Mouse (Mus musculus) heart, postnatal 0 days (tissue): ENCODE measurements at regions not wholly inside any gene's neighbourhood (a gene's known extent, or its start where the extent isn't known, plus 50 kb on each side); places are given as distances from the start of the nearest gene placed in this dataset.

ENCODE experiments used
- ATAC-seq: fragments of 200-750 bp; cut with Nextera tagmentation; 2 replicates; pipeline ENCODE4 v1.8.0; 2017; ENCODE audit warnings: low read depth, moderate number of reproducible peaks, moderate library complexity; ENCODE audit not compliant: insufficient read depth
- DNase-seq: peaks from one replicate; pipeline ENCODE4 v3.0.0-alpha.2; 2016; ENCODE audit warnings: low spot score
- H3K27ac ChIP-seq: fragments of 300-500 bp; sonication (generic); 2 replicates; pipeline ENCODE4 v1.5.1; 2014; ENCODE audit warnings: low read depth, mild to moderate bottlenecking
- H3K27me3 ChIP-seq: fragments of 300-500 bp; sonication (generic); 2 replicates; pipeline ENCODE4 v1.6.1; 2014; ENCODE audit warnings: low read length, mixed read lengths; ENCODE audit not compliant: control insufficient read depth, insufficient read depth
- H3K36me3 ChIP-seq: fragments of 300-500 bp; sonication (generic); replicated peaks from 2 replicates; pipeline ENCODE4 v1.6.1; 2014; ENCODE audit warnings: low read length, mixed read lengths; ENCODE audit not compliant: control insufficient read depth, insufficient read depth
- H3K4me1 ChIP-seq: fragments of 300-500 bp; sonication (generic); 2 replicates; pipeline ENCODE4 v1.6.1; 2014; ENCODE audit warnings: antibody characterized with exemption; ENCODE audit not compliant: control insufficient read depth, insufficient read depth
- H3K4me2 ChIP-seq: fragments of 300-500 bp; sonication (generic); 2 replicates; pipeline ENCODE4 v1.6.1; 2014; ENCODE audit warnings: low read depth, mild to moderate bottlenecking, low read length, moderate library complexity
- H3K4me3 ChIP-seq: fragments of 300-500 bp; sonication (generic); 2 replicates; pipeline ENCODE4 v1.5.1; 2014; ENCODE audit warnings: low read depth, low read length
- H3K9ac ChIP-seq: fragments of 300-500 bp; sonication (generic); replicated peaks from 2 replicates; pipeline ENCODE4 v1.6.1; 2014; ENCODE audit warnings: low read depth, low read length, mixed read lengths
- H3K9me3 ChIP-seq: fragments of 300-500 bp; sonication (generic); replicated peaks from 2 replicates; pipeline ENCODE4 v1.6.1; 2016; ENCODE audit warnings: low read length; ENCODE audit not compliant: control insufficient read depth
- CTCF ChIP-seq: IDR thresholded peaks from 2 replicates; pipeline ENCODE4 v1.5.1; 2016; ENCODE audit warnings: antibody characterized with exemption, control low read depth, low read depth
- EP300 ChIP-seq: IDR thresholded peaks from 2 replicates; pipeline ENCODE4 v1.6.1; 2016; ENCODE audit warnings: antibody characterized with exemption, low read depth
- WGBS: fragments of 180-500 bp; shearing (Covaris S2); extraction: QIAGEN DNeasy Blood & Tissue Kit; methylation state at CpG from one replicate; pipeline ENCODE4 v1.1.7; 2014; 5-methylcytosine and 5-hydroxymethylcytosine counted together

GRCm38 (mm10) chr11:43967764-43968163 lies 66.8 kb upstream of the Adra1b start:
- ATAC-seq (no peak), DNase-seq (no peak)
- no peak overlapping the region for H3K9ac ChIP-seq
- TF ChIP-seq EP300 = no peak
- no peak for TF ChIP-seq CTCF
- no peaks in the 10 kb centered on the region for H3K9me3 ChIP-seq
- 74% methylated on average over 1 of the region's 1 CpGs for WGBS
- no peak overlapping the region for H3K4me2 ChIP-seq
- no peaks in the 10 kb centered on the region for H3K36me3 ChIP-seq
- H3K27ac ChIP-seq = no peak overlapping the region
- no peak overlapping the region for H3K4me3 ChIP-seq
- no peaks in the 10 kb centered on the region for H3K4me1 ChIP-seq
- H3K27me3 ChIP-seq = no peaks in the 10 kb centered on the region

DNA sequence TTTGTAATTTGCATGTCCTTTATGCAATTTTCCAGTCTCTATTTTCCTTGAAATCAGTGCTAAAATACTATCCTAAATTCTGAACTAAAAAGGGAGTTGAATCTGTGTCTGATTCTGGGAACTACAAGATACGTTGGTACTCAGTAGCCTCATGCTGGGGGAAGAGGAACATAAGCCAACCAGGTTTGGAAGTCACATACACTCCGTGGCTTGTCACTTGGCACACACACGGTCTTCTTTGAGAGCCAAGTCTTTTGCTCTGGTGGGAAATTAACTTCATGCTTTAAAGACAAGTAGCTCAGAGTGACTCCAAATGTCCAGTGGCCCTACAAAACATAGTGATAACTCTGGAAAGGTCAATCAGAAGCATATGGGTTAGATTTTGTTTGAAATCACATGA lies 70.9 kb upstream of the Adra1b start:
- 57% methylated on average over 3 of the region's 3 CpGs for WGBS
- no peaks in the 10 kb centered on the region for H3K27me3 ChIP-seq
- no peak overlapping the region for H3K27ac ChIP-seq
- H3K36me3 ChIP-seq = no peaks in the 10 kb centered on the region
- no peak overlapping the region for H3K4me2 ChIP-seq
- no peaks in the 10 kb centered on the region for H3K9me3 ChIP-seq
- H3K4me1 ChIP-seq = no peaks in the 10 kb centered on the region
- TF ChIP-seq CTCF (no peak), EP300 (no peak)
- no peak overlapping the region for H3K9ac ChIP-seq
- ATAC-seq (no peak), DNase-seq (no peak)
- no peak overlapping the region for H3K4me3 ChIP-seq

DNA sequence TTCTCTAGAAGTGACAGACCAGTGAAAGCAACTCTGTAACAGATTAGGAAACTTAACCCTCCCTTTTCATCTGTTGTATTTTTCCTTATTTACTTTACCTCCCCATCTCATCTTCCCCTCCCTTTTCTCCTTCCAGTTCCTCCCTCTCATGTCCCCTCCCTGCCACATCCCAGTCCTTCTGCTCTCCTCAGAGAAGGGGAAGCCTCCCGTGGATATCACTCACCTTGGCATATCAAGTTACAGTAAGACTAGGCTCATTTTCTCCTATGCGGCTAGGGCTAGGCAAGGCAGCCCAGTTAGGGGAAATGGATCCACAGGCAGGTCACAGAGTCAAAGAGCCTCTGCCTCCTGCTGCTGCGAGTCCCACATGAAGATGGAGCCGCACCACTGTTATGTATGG lies 75.0 kb upstream of the Adra1b start:
- Histone ChIP-seq H3K9me3 (no peaks in the 10 kb centered on the region), H3K36me3 (no peaks in the 10 kb centered on the region), H3K27me3 (no peaks in the 10 kb centered on the region), H3K9ac (no peak overlapping the region), H3K27ac (no peak overlapping the region), H3K4me3 (no peak overlapping the region), H3K4me1 (no peaks in the 10 kb centered on the region), H3K4me2 (no peak overlapping the region)
- DNase-seq (no peak), ATAC-seq (no peak)
- WGBS = 45% methylated on average over 4 of the region's 4 CpGs
- no peak for TF ChIP-seq EP300
- TF ChIP-seq CTCF = no peak

GRCm38 (mm10) chr11:43979406-43979805 lies 78.4 kb upstream of the Adra1b start:
- no peaks in the 10 kb centered on the region for H3K4me1 ChIP-seq
- ATAC-seq = no peak

DNA sequence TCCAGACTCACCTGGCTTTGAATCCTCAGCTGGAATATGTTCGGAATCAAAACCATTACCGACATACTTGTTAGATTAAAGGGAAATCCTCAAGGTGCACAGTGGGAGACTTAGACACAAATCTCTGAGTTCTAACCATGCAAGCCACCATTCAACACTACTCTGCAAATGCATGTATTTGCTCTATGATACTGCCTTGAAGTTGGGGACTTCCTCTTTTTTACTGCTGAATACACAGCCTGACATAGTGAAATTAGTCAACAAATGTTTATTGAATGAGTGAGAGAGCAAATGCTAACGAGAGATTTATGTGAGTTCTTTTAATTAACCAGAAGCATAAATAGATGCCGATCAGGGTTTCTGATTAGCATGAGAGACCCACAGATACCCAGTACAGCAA lies 79.4 kb upstream of the Adra1b start:
- no peaks in the 10 kb centered on the region for H3K36me3 ChIP-seq
- H3K27me3 ChIP-seq = no peaks in the 10 kb centered on the region
- no peaks in the 10 kb centered on the region for H3K9me3 ChIP-seq
- H3K9ac ChIP-seq = no peak overlapping the region
- H3K4me1 ChIP-seq = no peaks in the 10 kb centered on the region
- TF ChIP-seq CTCF = no peak
- no peak for TF ChIP-seq EP300
- H3K4me2 ChIP-seq = no peak overlapping the region
- no peak overlapping the region for H3K4me3 ChIP-seq
- no peak for DNase-seq
- WGBS = 86% methylated on average over 4 of the region's 4 CpGs
- no peak for ATAC-seq
- no peak overlapping the region for H3K27ac ChIP-seq

More at GRCm38 (mm10) chr11:43979406-43979805, 78.4 kb upstream of the Adra1b start:
- Histone ChIP-seq H3K4me3 (no peak overlapping the region), H3K9ac (no peak overlapping the region), H3K27ac (no peak overlapping the region), H3K4me2 (no peak overlapping the region), H3K36me3 (no peaks in the 10 kb centered on the region), H3K27me3 (no peaks in the 10 kb centered on the region), H3K9me3 (no peaks in the 10 kb centered on the region)
- no peak for TF ChIP-seq EP300
- no peak for TF ChIP-seq CTCF
- DNase-seq = no peak
- 83% methylated on average over 7 of the region's 7 CpGs for WGBS

GRCm38 (mm10) chr11:43989911-43990430 lies 89.0 kb upstream of the Adra1b start:
- no peak overlapping the region for H3K27ac ChIP-seq
- WGBS = 93% methylated on average over 1 of the region's 1 CpGs
- TF ChIP-seq EP300 (no peak), CTCF (no peak)
- ATAC-seq = no peak
- H3K4me3 ChIP-seq = no peak overlapping the region
- no peaks in the 10 kb centered on the region for H3K27me3 ChIP-seq
- H3K9me3 ChIP-seq = no peaks in the 10 kb centered on the region
- no peak overlapping the region for H3K9ac ChIP-seq
- no peaks in the 10 kb centered on the region for H3K36me3 ChIP-seq
- H3K4me1 ChIP-seq = no peaks in the 10 kb centered on the region
- no peak overlapping the region for H3K4me2 ChIP-seq
- DNase-seq = no peak
